Mouse (Mus musculus) thymus, postnatal 10 days (tissue): ENCODE data around the gene Rtl1.

Experiments
- DNase-seq, 2 experiments: peaks; one replicate each; pipeline ENCODE4 v3.0.0; 2021; ENCODE audit warnings: low spot score in 2 of 2

Gene Rtl1

GRCm38 (mm10) chr12:109572259-109572658 is 27.9 kb downstream of the Rtl1 start:
- no peak for DNase-seq

- no peak for DNase-seq
These were observed 39.9 kb downstream of the Rtl1 start for GRCm38 (mm10) chr12:109560111-109560695.

GRCm38 (mm10) chr12:109558891-109559487 is 41.1 kb downstream of the Rtl1 start:
- DNase-seq, result no peak

GRCm38 (mm10) chr12:109558226-109558824 is 41.8 kb downstream of the Rtl1 start:
- DNase-seq, result no peak

- no peak for DNase-seq
These were observed 44.2 kb downstream of the Rtl1 start for GRCm38 (mm10) chr12:109555837-109556409.

- DNase-seq, result no peak
These were observed 46.6 kb downstream of the Rtl1 start for GRCm38 (mm10) chr12:109553568-109553967.

- no peak for DNase-seq
These were observed 47.2 kb downstream of the Rtl1 start for GRCm38 (mm10) chr12:109552754-109553525.

GRCm38 (mm10) chr12:109551771-109552170 is 48.4 kb downstream of the Rtl1 start:
- DNase-seq, result no peak

GRCm38 (mm10) chr12:109547085-109547484 is 53.0 kb downstream of the Rtl1 start:
- DNase-seq, result no peak

- no peak for DNase-seq
These were observed 54.0 kb downstream of the Rtl1 start for GRCm38 (mm10) chr12:109545875-109546732.

GRCm38 (mm10) chr12:109543281-109543923 is 56.7 kb downstream of the Rtl1 start:
- no peak for DNase-seq

GRCm38 (mm10) chr12:109542635-109543249 is 57.4 kb downstream of the Rtl1 start:
- peak; percentile 8 to 40 for DNase-seq

GRCm38 (mm10) chr12:109542011-109542410 is 58.1 kb downstream of the Rtl1 start:
- DNase-seq, result no peak

GRCm38 (mm10) chr12:109541540-109541899 is 58.6 kb downstream of the Rtl1 start:
- no peak for DNase-seq

GRCm38 (mm10) chr12:109540739-109541539 is 59.2 kb downstream of the Rtl1 start:
- DNase-seq, result no peak

- DNase-seq, result no peak
These were observed 60.2 kb downstream of the Rtl1 start for GRCm38 (mm10) chr12:109539950-109540349.
